Mouse (Mus musculus) CH12.LX (cell line): ENCODE results near the gene Aspdh. TPM values are rescaled to one million over a fixed set of nuclear protein-coding genes. Genes with fewer than 3 reads are reported as not detected.

Experiments
- DNase-seq: peaks from one replicate; pipeline ENCODE4 v3.0.0-alpha.2; 2013; ENCODE audit errors: extremely low read depth
- H3K27ac ChIP-seq: 2 replicates; pipeline ENCODE4 v1.5.1; 2012; ENCODE audit warnings: low read depth, mild to moderate bottlenecking, control low read depth, moderate library complexity; ENCODE audit not compliant: insufficient read depth
- H3K27me3 ChIP-seq: replicated peaks from 2 replicates; pipeline ENCODE3; 2012; ENCODE audit warnings: inconsistent platforms
- H3K36me3 ChIP-seq, 2 experiments: replicated peaks in 1 of 2; 2 replicates each; pipeline versions ENCODE3 to v1.6.1; 2012; ENCODE audit warnings: inconsistent platforms in 1 of 2, low read length in 1 of 2, mild to moderate bottlenecking in 1 of 2, mixed read lengths in 1 of 2, moderate library complexity in 1 of 2; ENCODE audit not compliant: control insufficient read depth in 1 of 2, insufficient read depth in 1 of 2
- H3K4me1 ChIP-seq, 2 experiments: 2 replicates each; pipeline ENCODE4 v1.6.1; 2012; ENCODE audit warnings: inconsistent platforms in 1 of 2, moderate library complexity in 1 of 2; ENCODE audit not compliant: insufficient read depth in 2 of 2, control insufficient read depth in 1 of 2
- H3K4me2 ChIP-seq: 2 replicates; pipeline ENCODE4 v1.6.1; 2012; ENCODE audit warnings: low read depth, mild to moderate bottlenecking, control low read depth; ENCODE audit not compliant: poor library complexity, insufficient read depth, severe bottlenecking
- H3K4me3 ChIP-seq, 3 experiments: fragments of 150-350 bp in 1 of 3; sonication (generic) in 1 of 3; replicated peaks in 1 of 3; 2 replicates each; pipeline versions ENCODE3 to v1.5.1; 2011 to 2012; ENCODE audit warnings: low read depth in 2 of 3, low read length in 2 of 3, mild to moderate bottlenecking in 2 of 3, moderate library complexity in 2 of 3, control low read depth in 1 of 3, improper control_type of control experiment in 1 of 3, inconsistent platforms in 1 of 3, mixed read lengths in 1 of 3; ENCODE audit not compliant: poor library complexity in 1 of 3
- H3K79me2 ChIP-seq: replicated peaks from 2 replicates; pipeline ENCODE4 v1.6.1; 2012; ENCODE audit warnings: mild to moderate bottlenecking, moderate library complexity; ENCODE audit not compliant: control insufficient read depth, poor library complexity, insufficient read depth, severe bottlenecking; ENCODE audit errors: extremely low read depth
- H3K9ac ChIP-seq: 2 replicates; pipeline ENCODE4 v1.6.1; 2012; ENCODE audit warnings: low read depth, mild to moderate bottlenecking, control low read depth, moderate library complexity; ENCODE audit not compliant: insufficient read depth
- H3K9me3 ChIP-seq: replicated peaks from 2 replicates; pipeline ENCODE3; 2012; ENCODE audit warnings: low read length, inconsistent platforms, mixed read lengths
- BHLHE40 ChIP-seq: IDR thresholded peaks from 2 replicates; pipeline ENCODE4 v1.6.1; 2011; ENCODE audit warnings: mild to moderate bottlenecking, low read depth, low read length, improper control_type of control experiment
- CTCF ChIP-seq, 2 experiments: IDR thresholded peaks in 1 of 2; conservative IDR thresholded peaks in 1 of 2; 2 replicates each; pipeline ENCODE4 v1.5.1; 2011 to 2012; ENCODE audit warnings: low read depth in 2 of 2, low read length in 2 of 2, improper control_type of control experiment in 1 of 2, inconsistent platforms in 1 of 2, mild to moderate bottlenecking in 1 of 2, moderate library complexity in 1 of 2
- E2F4 ChIP-seq: IDR thresholded peaks from 2 replicates; pipeline ENCODE4 v1.6.1; 2011; ENCODE audit warnings: low read depth, low read length, improper control_type of control experiment; ENCODE audit not compliant: insufficient replicate concordance
- EP300 ChIP-seq: IDR thresholded peaks from 2 replicates; pipeline ENCODE4 v1.6.1; 2011; ENCODE audit warnings: low read length, improper control_type of control experiment
- HCFC1 ChIP-seq: IDR thresholded peaks from 2 replicates; pipeline ENCODE4 v1.6.1; 2012; ENCODE audit warnings: low read depth, mild to moderate bottlenecking, inconsistent platforms, low read length, improper control_type of control experiment
- MAFK ChIP-seq: IDR thresholded peaks from 2 replicates; pipeline ENCODE4 v1.6.1; 2011; ENCODE audit warnings: low read length, improper control_type of control experiment; ENCODE audit not compliant: insufficient replicate concordance
- MAX ChIP-seq: IDR thresholded peaks from 2 replicates; pipeline ENCODE4 v1.6.1; 2011; ENCODE audit warnings: low read length, improper control_type of control experiment
- PAX5 ChIP-seq: IDR thresholded peaks from 2 replicates; pipeline ENCODE4 v1.6.1; 2012; ENCODE audit warnings: low read length, inconsistent platforms, mixed read lengths
- RAD21 ChIP-seq: IDR thresholded peaks from 2 replicates; pipeline ENCODE4 v1.6.1; 2011; ENCODE audit warnings: low read depth, mild to moderate bottlenecking, low read length, improper control_type of control experiment, moderate library complexity
- RCOR1 ChIP-seq: conservative IDR thresholded peaks from 2 replicates; pipeline ENCODE4 v1.6.1; 2012; ENCODE audit warnings: low read depth, mild to moderate bottlenecking, inconsistent platforms, low read length, improper control_type of control experiment
- SIN3A ChIP-seq: IDR thresholded peaks from 2 replicates; pipeline ENCODE4 v1.6.1; 2012; ENCODE audit warnings: low read length, improper control_type of control experiment, inconsistent platforms
- SMC3 ChIP-seq: IDR thresholded peaks from 2 replicates; pipeline ENCODE4 v1.6.1; 2011; ENCODE audit warnings: low read depth, low read length, improper control_type of control experiment
- UBTF ChIP-seq: IDR thresholded peaks from 2 replicates; pipeline ENCODE4 v1.6.1; 2012; ENCODE audit warnings: low read depth, mild to moderate bottlenecking, inconsistent platforms, low read length, improper control_type of control experiment, moderate library complexity
- USF1 ChIP-seq: IDR thresholded peaks from 2 replicates; pipeline ENCODE4 v1.6.1; 2014; ENCODE audit warnings: low read depth, mild to moderate bottlenecking, inconsistent platforms, low read length, improper control_type of control experiment
- USF2 ChIP-seq: conservative IDR thresholded peaks from 2 replicates; pipeline ENCODE4 v1.6.1; 2011; ENCODE audit warnings: low read depth, low read length, improper control_type of control experiment
- ZKSCAN1 ChIP-seq: IDR thresholded peaks from 2 replicates; pipeline ENCODE4 v1.6.1; 2012; ENCODE audit warnings: low read depth, inconsistent platforms, low read length, improper control_type of control experiment, borderline replicate concordance
- ZMIZ1 ChIP-seq: IDR thresholded peaks from 2 replicates; pipeline ENCODE4 v1.6.1; 2012; ENCODE audit warnings: low read depth, mild to moderate bottlenecking, inconsistent platforms, low read length, improper control_type of control experiment
- ZNF384 ChIP-seq: IDR thresholded peaks from 2 replicates; pipeline ENCODE4 v1.6.1; 2012; ENCODE audit warnings: low read depth, low read length, improper control_type of control experiment, inconsistent platforms
- dilution Hi-C: fragments of 300-500 bp; cut with MboI; formaldehyde crosslinking; loops from 2 replicates; pipeline ENCODE4 v1.14.3; 2020; ENCODE audit warnings: low sequenced_read_pairs; ENCODE audit not compliant: extremely low pct_unique_long_range_greater_than_20kb, extremely low pct_ligation_motif_present
- in situ Hi-C: fragments of 300-500 bp; cut with MboI; formaldehyde crosslinking; loops from 3 replicates; pipeline ENCODE4 v1.14.3; 2019; ENCODE audit warnings: low sequenced_read_pairs, low pct_ligation_motif_present, low pct_unique_long_range_greater_than_20kb, mixed read lengths
- polyA plus RNA-seq: library from polyadenylated mRNA; unstranded; fragments of >175 nt; gene quantifications from 2 replicates; pipeline ENCODE4 v1.2.1, GENCODE M21; 2012; ENCODE audit warnings: low read depth; ENCODE audit not compliant: insufficient read length
- total RNA-seq, 2 experiments: library from RNA; depleted of rRNA; stranded (reverse); fragments of 300-350 nt in 1 of 2; fragments of >200 nt in 1 of 2; gene quantifications; 2 replicates each; pipeline ENCODE4 v1.2.3; 2012 to 2014

The Aspdh gene
- total and polyA plus RNA-seq, 3 experiments, result not detected

- no peak overlapping the region for H3K27ac ChIP-seq
- H3K27me3 ChIP-seq, result peaks cover 79% of the 10 kb centered on the region
- no peak for DNase-seq
- dilution Hi-C loops (no loop called here), in situ Hi-C loops (no loop called here)
- no peaks in the 10 kb centered on the region for H3K79me2 ChIP-seq
- H3K36me3 ChIP-seq, result no peaks in the 10 kb centered on the region
- H3K4me3 ChIP-seq, result no peak overlapping the region
- peaks cover 4 to 8% of the 10 kb centered on the region in 2 experiments; a peak in 3 of 4 replicates for H3K4me1 ChIP-seq
- H3K9ac ChIP-seq, result no peak overlapping the region
- H3K9me3 ChIP-seq, result peaks cover 17% of the 10 kb centered on the region
- H3K4me2 ChIP-seq, result no peak overlapping the region
- TF ChIP-seq SMC3, result no peak
- TF ChIP-seq EP300, result no peak
- no peak for TF ChIP-seq USF1
- no peak for TF ChIP-seq E2F4
- no peak for TF ChIP-seq ZKSCAN1
- TF ChIP-seq BHLHE40, result no peak
- no peak for TF ChIP-seq MAX
- no peak for TF ChIP-seq HCFC1
Measured at GRCm38 (mm10) chr7:44463056-44463425, 2.1 kb upstream of the Aspdh start.

GRCm38 (mm10) chr7:44463556-44464225 lies 1.5 kb upstream of the Aspdh start:
- H3K36me3 ChIP-seq, result no peaks in the 10 kb centered on the region
- H3K4me3 ChIP-seq, result no peak overlapping the region
- TF ChIP-seq UBTF (no peak), USF2 (no peak), E2F4 (no peak), SIN3A (no peak), ZMIZ1 (no peak), HCFC1 (no peak), CTCF (conservative IDR thresholded peaks at IDR 0.05 in 1 of 2, IDR thresholded peaks at IDR 0.05 in 1 of 2; ENCODE audit: low read depth in 2 of 2, low read length in 2 of 2) (no peak), PAX5 (no peak), MAFK (no peak), ZKSCAN1 (no peak), RCOR1 (no peak), RAD21 (no peak), EP300 (no peak), ZNF384 (no peak)
- H3K4me2 ChIP-seq, result no peak overlapping the region
- no peaks in the 10 kb centered on the region for H3K79me2 ChIP-seq
- DNase-seq, result no peak
- H3K9ac ChIP-seq, result no peak overlapping the region
- dilution Hi-C loops, result no loop called here
- H3K9me3 ChIP-seq, result peaks cover 11% of the 10 kb centered on the region
- peaks cover 73% of the 10 kb centered on the region for H3K27me3 ChIP-seq
- peaks cover 5 to 12% of the 10 kb centered on the region in 2 experiments for H3K4me1 ChIP-seq
- H3K27ac ChIP-seq, result no peak overlapping the region
- in situ Hi-C loops, result no loop called here
